Mouse (Mus musculus) forebrain, embryonic 13.5 days (tissue): Measurements from ENCODE around the gene Zfp874a. TPM values are rescaled to one million over a fixed set of nuclear protein-coding genes. Genes with fewer than 3 reads are reported as not detected.
"Not testable (repeated sequence)": the region's sequence is repeated elsewhere in the genome, so short reads cannot be mapped to it uniquely, and the experiment has no call there.

Experiments
- ATAC-seq: fragments of 200-750 bp; cut with Nextera tagmentation; 2 replicates; pipeline ENCODE4 v1.8.0; 2017
- H3K27ac ChIP-seq: fragments of 300-500 bp; sonication (generic); 2 replicates; pipeline ENCODE4 v1.5.1; 2015; ENCODE audit warnings: inconsistent platforms, mild to moderate bottlenecking, moderate library complexity
- H3K27me3 ChIP-seq: fragments of 300-500 bp; sonication (generic); 2 replicates; pipeline ENCODE4 v1.6.1; 2015; ENCODE audit warnings: mild to moderate bottlenecking, inconsistent platforms
- H3K36me3 ChIP-seq: fragments of 300-500 bp; sonication (generic); 2 replicates; pipeline ENCODE4 v1.6.1; 2015; ENCODE audit warnings: mild to moderate bottlenecking, inconsistent platforms; ENCODE audit not compliant: poor library complexity, severe bottlenecking
- H3K4me1 ChIP-seq: fragments of 300-500 bp; sonication (generic); 2 replicates; pipeline ENCODE4 v1.6.1; 2015; ENCODE audit warnings: inconsistent platforms
- H3K4me2 ChIP-seq: fragments of 300-500 bp; sonication (generic); 2 replicates; pipeline ENCODE4 v1.6.1; 2015; ENCODE audit warnings: inconsistent platforms, mild to moderate bottlenecking, moderate library complexity
- H3K4me3 ChIP-seq: fragments of 300-500 bp; sonication (generic); 2 replicates; pipeline ENCODE4 v1.5.1; 2015; ENCODE audit warnings: mild to moderate bottlenecking, inconsistent platforms
- H3K9ac ChIP-seq: fragments of 300-500 bp; sonication (generic); 2 replicates; pipeline ENCODE4 v1.6.1; 2015; ENCODE audit warnings: mild to moderate bottlenecking, inconsistent platforms
- H3K9me3 ChIP-seq: fragments of 300-500 bp; sonication (generic); replicated peaks from 2 replicates; pipeline ENCODE4 v1.6.1; 2016; ENCODE audit warnings: inconsistent platforms
- WGBS: fragments of 180-500 bp; shearing (Covaris S2); methylation state at CpG from one replicate; pipeline ENCODE4 v1.1.7; 2015; 5-methylcytosine and 5-hydroxymethylcytosine counted together
- polyA plus RNA-seq: library from polyadenylated mRNA; unstranded; fragments of >200 nt; fragmentation: Nextera tagmentation; extraction: Ambion mirVana; gene quantifications from 2 replicates; pipeline ENCODE4 v1.2.1, GENCODE M21; 2015

The Zfp874a gene
- polyA plus RNA-seq: 4.7 and 5.8 TPM in 2 replicates

DNA sequence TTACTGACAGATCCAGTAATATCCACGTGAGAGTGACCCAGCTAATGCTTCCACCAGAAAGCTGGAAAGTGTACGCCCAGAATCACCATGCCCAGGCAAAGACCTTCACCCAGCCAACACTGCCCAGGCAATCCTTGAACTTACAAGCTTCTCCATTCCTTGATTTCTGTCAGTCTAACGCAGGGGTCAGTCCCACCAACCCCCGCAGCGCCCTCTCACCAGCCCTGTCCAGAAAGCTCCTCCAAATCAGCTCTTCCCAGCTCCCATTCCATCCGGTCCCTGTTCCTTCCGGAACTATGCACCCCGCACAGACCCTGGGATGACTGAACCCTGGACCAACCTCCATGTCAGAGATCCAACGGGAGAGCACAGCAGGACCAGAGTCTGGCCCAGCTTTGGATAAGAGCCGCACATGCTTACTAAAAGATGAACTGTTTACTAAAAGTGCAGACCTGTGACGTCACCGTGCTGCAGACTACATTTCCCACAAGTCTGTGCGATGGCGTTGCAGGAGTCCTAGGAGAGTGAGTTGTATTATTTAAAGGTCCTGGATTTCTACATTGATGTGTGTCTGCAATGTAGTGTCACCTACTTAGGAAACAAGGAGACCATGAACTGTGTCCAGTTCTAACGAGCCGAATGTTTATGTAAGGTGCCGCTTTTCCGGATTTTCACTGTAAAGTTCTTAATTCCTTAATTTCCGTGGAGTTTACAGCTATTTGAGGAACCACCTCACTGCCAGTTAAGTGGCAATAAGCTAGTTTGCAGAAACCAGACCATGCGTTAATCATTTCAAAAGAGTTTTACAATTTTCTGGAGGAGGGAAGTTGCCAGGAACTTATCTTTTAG, at the start of gene Zfp874a:
Gene Zfp874a (minus strand): TSS at position 453 of the 849 bp plus-strand sequence.
- Histone ChIP-seq H3K4me3 (peak within 1 kb of the TSS; percentile 56), H3K4me1 (0 out of 2 replicates have a peak, but pooled peaks cover 3% of the 10 kb centered on the region), H3K27me3 (no peaks in the 10 kb centered on the region), H3K4me2 (peak within 1 kb of the TSS; percentile 70), H3K9me3 (no peaks in the 10 kb centered on the region), H3K9ac (peak within 1 kb of the TSS; percentile 56), H3K36me3 (peaks cover 7% of the 10 kb centered on the region; the same call in 1 of the 2 replicates), H3K27ac (no peak within 1 kb of the TSS)
- ATAC-seq: peak; percentile 98
- 2% methylated on average over 20 of the region's 20 CpGs for WGBS

- Histone ChIP-seq H3K9ac (no peak overlapping the region), H3K4me2 (no peak overlapping the region), H3K9me3 (no peaks in the 10 kb centered on the region), H3K4me1 (peaks cover 10% of the 10 kb centered on the region), H3K36me3 (peaks cover 9% of the 10 kb centered on the region), H3K4me3 (no peak overlapping the region), H3K27ac (no peak overlapping the region), H3K27me3 (no peaks in the 10 kb centered on the region)
- peak; percentile 41 for ATAC-seq
- 87% methylated on average over 1 of the region's 1 CpGs for WGBS
These were observed 49.5 kb upstream of the Zfp874a start for GRCm38 (mm10) chr13:67500908-67501307.

- Histone ChIP-seq H3K27ac (no peak within 1 kb of the TSS), H3K36me3 (peaks cover 14% of the 10 kb centered on the region), H3K4me2 (peak within 1 kb of the TSS; percentile 79), H3K4me1 (peaks cover 10% of the 10 kb centered on the region), H3K9ac (peak within 1 kb of the TSS; percentile 81), H3K27me3 (no peaks in the 10 kb centered on the region), H3K9me3 (no peaks in the 10 kb centered on the region), H3K4me3 (peak within 1 kb of the TSS; percentile 81)
- ATAC-seq: peak; percentile 98
- WGBS: 0% methylated on average over 22 of the region's 22 CpGs
These were observed 48.8 kb upstream of the Zfp874a start, which contains the start of gene Zfp58 for GRCm38 (mm10) chr13:67500084-67500719. TSS of gene Zfp58 (minus strand) at chr13:67500555.

DNA sequence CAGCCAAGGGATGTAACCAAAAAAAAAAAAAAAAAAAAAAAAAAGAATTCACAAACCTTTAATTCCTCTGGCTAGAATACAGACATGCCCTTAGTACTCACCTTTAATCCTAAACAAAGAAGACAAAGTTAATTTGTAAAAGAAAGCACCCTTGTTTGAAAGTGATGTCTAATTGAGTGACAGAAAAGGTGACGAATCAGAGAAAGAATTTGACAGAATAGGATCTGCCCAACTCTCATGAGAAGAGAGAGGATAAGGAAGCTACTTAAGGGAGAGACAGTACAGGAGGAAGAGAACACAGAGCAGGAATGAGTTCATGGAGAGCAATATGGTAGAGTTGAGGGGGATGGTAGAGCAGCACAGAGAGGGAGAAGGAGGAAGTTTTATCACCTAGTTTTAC, 44.2 kb upstream of the Zfp874a start:
- no peak overlapping the region for H3K27ac ChIP-seq
- ATAC-seq: no peak
- no peak overlapping the region for H3K4me3 ChIP-seq
- WGBS: 90% methylated on average over 1 of the region's 1 CpGs
- peaks cover 56% of the 10 kb centered on the region for H3K36me3 ChIP-seq
- H3K9me3 ChIP-seq: peaks cover 8% of the 10 kb centered on the region; the same call in 1 of the 2 replicates
- no peak overlapping the region for H3K4me2 ChIP-seq
- H3K9ac ChIP-seq: no peak overlapping the region
- H3K4me1 ChIP-seq: peaks cover 10% of the 10 kb centered on the region
- no peaks in the 10 kb centered on the region for H3K27me3 ChIP-seq

DNA sequence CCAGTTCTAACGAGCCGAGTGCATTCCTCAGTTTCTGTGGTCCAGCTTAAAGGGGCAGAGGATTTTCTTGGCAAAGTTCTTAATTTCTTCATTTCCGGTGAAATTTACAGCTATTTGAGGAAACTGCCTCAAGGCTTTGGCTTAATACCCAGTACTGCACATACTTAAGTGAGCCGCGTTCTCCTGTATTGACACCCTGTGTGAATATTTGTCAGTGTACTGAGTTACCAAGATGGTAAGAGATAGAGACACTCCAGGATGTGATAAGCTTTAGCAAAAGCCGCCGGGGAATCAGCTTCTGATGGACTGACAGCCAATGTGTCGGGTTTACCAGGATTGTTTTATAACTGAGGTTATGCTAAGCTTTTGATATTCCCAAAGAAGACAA, 33.0 kb upstream of the Zfp874a start:
- WGBS: 45% methylated on average over 8 of the region's 8 CpGs
- H3K36me3 ChIP-seq: peaks cover 13% of the 10 kb centered on the region
- H3K4me3 ChIP-seq: peak overlapping the region; percentile 58
- peak; percentile 72 for ATAC-seq
- peak overlapping the region; percentile 70 for H3K9ac ChIP-seq
- H3K27ac ChIP-seq: no peak overlapping the region
- H3K4me2 ChIP-seq: peak overlapping the region; percentile 74
- H3K27me3 ChIP-seq: no peaks in the 10 kb centered on the region
- peaks cover 10% of the 10 kb centered on the region; the same call in 1 of the 2 replicates for H3K4me1 ChIP-seq
- no peaks in the 10 kb centered on the region for H3K9me3 ChIP-seq

GRCm38 (mm10) chr13:67483625-67484423, 32.4 kb upstream of the Zfp874a start, which contains the start of gene Zfp874b:
TSS of gene Zfp874b (minus strand) at chr13:67484258.
- ATAC-seq: peak; percentile 97
- H3K27ac ChIP-seq: no peak within 1 kb of the TSS
- peaks cover 10% of the 10 kb centered on the region; the same call in 1 of the 2 replicates for H3K4me1 ChIP-seq
- 7% methylated on average over 20 of the region's 20 CpGs for WGBS
- H3K4me2 ChIP-seq: peak within 1 kb of the TSS; percentile 74
- no peaks in the 10 kb centered on the region for H3K27me3 ChIP-seq
- peak within 1 kb of the TSS; percentile 58 for H3K4me3 ChIP-seq
- H3K36me3 ChIP-seq: peaks cover 9% of the 10 kb centered on the region
- H3K9me3 ChIP-seq: no peaks in the 10 kb centered on the region
- peak within 1 kb of the TSS; percentile 70 for H3K9ac ChIP-seq

- no peak overlapping the region for H3K9ac ChIP-seq
- peaks cover 10% of the 10 kb centered on the region; the same call in 1 of the 2 replicates for H3K4me1 ChIP-seq
- 60% methylated on average over 4 of the region's 4 CpGs for WGBS
These were observed 30.1 kb upstream of the Zfp874a start for GRCm38 (mm10) chr13:67481528-67481927.

GRCm38 (mm10) chr13:67469274-67469673, 17.9 kb upstream of the Zfp874a start:
- Histone ChIP-seq H3K27ac (no peak overlapping the region), H3K4me1 (no peaks in the 10 kb centered on the region), H3K9ac (no peak overlapping the region), H3K4me2 (no peak overlapping the region), H3K9me3 (no peaks in the 10 kb centered on the region), H3K27me3 (no peaks in the 10 kb centered on the region), H3K36me3 (peaks cover 16% of the 10 kb centered on the region; the same call in 1 of the 2 replicates), H3K4me3 (no peak overlapping the region)
- ATAC-seq: no peak
- WGBS: 90% methylated on average over 3 of the region's 3 CpGs

More at GRCm38 (mm10) chr13:67481528-67481927, 30.1 kb upstream of the Zfp874a start:
- Histone ChIP-seq H3K4me2 (no peak overlapping the region), H3K36me3 (no peaks in the 10 kb centered on the region), H3K27ac (no peak overlapping the region), H3K27me3 (no peaks in the 10 kb centered on the region), H3K4me3 (no peak overlapping the region), H3K9me3 (no peaks in the 10 kb centered on the region)
- no peak for ATAC-seq

- H3K9me3 ChIP-seq, H3K4me3 ChIP-seq, H3K27me3 ChIP-seq, H3K27ac ChIP-seq, H3K9ac ChIP-seq, H3K4me2 ChIP-seq, H3K4me1 ChIP-seq, H3K36me3 ChIP-seq, ATAC-seq: not testable (repeated sequence)
- WGBS: 91% methylated on average over 3 of the region's 5 CpGs
These were observed 12.2 kb upstream of the Zfp874a start for GRCm38 (mm10) chr13:67463506-67464185.

DNA sequence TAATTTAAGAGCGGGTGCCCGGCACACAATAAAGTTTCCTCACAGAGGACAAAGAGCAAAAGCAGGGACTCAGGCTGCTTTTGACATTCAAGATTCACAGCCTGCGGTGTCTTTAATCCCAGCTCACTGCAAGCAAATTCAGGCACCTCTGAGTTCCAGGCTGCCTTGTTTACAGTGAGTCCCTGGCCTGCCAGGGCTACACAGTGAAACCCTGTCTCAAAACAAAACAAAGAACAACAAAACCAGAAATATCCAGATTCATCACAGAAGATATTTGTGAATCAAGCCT, 541 bp upstream of the Zfp874a start:
- Histone ChIP-seq H3K27ac (no peak overlapping the region), H3K9me3 (no peaks in the 10 kb centered on the region), H3K27me3 (no peaks in the 10 kb centered on the region), H3K4me3 (peak overlapping the region; percentile 56), H3K4me2 (peak overlapping the region; percentile 70), H3K4me1 (0 out of 2 replicates have a peak, but pooled peaks cover 3% of the 10 kb centered on the region), H3K36me3 (peaks cover 2% of the 10 kb centered on the region; the same call in 1 of the 2 replicates), H3K9ac (peak overlapping the region; percentile 45)
- ATAC-seq: 0 out of 2 replicates have a peak, but pooled peaks have one; percentile 25
- WGBS: 3% methylated on average over 3 of the region's 3 CpGs

- H3K9me3 ChIP-seq, H3K4me1 ChIP-seq, H3K4me2 ChIP-seq, ATAC-seq, H3K4me3 ChIP-seq, H3K27ac ChIP-seq, H3K27me3 ChIP-seq, H3K36me3 ChIP-seq, H3K9ac ChIP-seq: not testable (repeated sequence)
- WGBS: 83% methylated on average over 1 of the region's 3 CpGs
These were observed 14.3 kb downstream of the Zfp874a start for GRCm38 (mm10) chr13:67437095-67437494.
